Mouse (Mus musculus) heart, postnatal 0 days (tissue): ENCODE measurements at regions not wholly inside any gene's neighbourhood (a gene's known extent, or its start where the extent isn't known, plus 50 kb on each side); places are given as distances from the start of the nearest gene placed in this dataset.

Source experiments
- CTCF ChIP-seq: IDR thresholded peaks from 2 replicates; pipeline ENCODE4 v1.5.1; 2016; ENCODE audit warnings: antibody characterized with exemption, control low read depth, low read depth
- EP300 ChIP-seq: IDR thresholded peaks from 2 replicates; pipeline ENCODE4 v1.6.1; 2016; ENCODE audit warnings: antibody characterized with exemption, low read depth

DNA sequence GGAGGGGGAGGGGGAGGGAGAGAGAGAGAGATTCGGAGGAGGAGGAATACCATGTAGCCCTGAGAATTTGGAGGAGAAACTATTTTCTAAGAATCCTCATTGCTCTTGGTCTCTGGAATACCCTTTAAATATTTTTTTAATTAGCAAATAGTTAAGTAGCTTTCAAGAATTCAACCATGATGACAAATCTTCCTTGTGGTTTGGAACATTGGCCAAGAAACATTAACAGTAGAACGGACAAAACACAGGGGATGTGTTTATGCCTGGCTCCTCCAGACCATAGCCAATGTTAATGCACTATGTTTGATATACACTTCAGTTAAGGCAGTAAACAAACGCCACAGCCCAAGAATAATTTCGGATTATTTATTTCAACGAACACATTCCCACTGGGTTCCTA is 110.8 kb upstream of the Sem1 start:
- TF ChIP-seq CTCF (no peak), EP300 (no peak)
